Mouse (Mus musculus) gastrocnemius, adult 8-10 months (tissue): Measurements from ENCODE around the gene Etl4. TPM values are rescaled to one million over a fixed set of nuclear protein-coding genes. Genes with fewer than 3 reads are reported as not detected.

Experiments used
- DNase-seq, 2 experiments: peaks; one replicate each; pipeline ENCODE4 v3.0.0; 2022; ENCODE audit warnings: low spot score in 2 of 2
- total RNA-seq, 4 experiments: library from RNA; stranded (reverse); gene quantifications; 2 replicates each; pipeline ENCODE4 v1.2.4; 2022

Etl4 gene
- total RNA-seq, 4 experiments from 2014 or later, result 55.0 to 90.5 (median 65.9) TPM

GRCm38 (mm10) chr2:20689389-20689788 is 779.8 kb downstream of the Etl4 start:
- DNase-seq, result no peak

- DNase-seq, result no peak
Observed at GRCm38 (mm10) chr2:20692898-20693297, 783.3 kb downstream of the Etl4 start.

DNA sequence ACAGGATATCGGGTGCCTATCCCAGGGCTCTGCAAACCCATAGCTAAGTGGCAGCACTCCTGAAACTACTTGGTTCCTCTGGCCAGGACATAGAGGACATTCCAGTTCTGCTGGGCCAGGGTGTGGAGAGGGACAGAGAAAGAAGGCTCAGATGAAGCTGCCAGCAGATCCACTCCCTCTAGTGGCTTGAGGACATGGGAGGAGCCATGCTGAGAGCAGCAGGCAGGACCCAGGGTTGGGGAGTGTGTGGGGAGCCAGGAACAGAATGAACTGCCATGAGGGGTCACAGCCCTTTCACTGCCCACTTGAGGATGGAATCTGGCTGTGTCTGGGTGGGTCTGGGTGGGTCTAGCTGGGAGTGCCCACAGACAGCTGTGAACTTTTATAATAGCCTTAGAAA is 784.2 kb downstream of the Etl4 start:
- DNase-seq, result peak in 1 of 2 experiments; percentile 11

DNA sequence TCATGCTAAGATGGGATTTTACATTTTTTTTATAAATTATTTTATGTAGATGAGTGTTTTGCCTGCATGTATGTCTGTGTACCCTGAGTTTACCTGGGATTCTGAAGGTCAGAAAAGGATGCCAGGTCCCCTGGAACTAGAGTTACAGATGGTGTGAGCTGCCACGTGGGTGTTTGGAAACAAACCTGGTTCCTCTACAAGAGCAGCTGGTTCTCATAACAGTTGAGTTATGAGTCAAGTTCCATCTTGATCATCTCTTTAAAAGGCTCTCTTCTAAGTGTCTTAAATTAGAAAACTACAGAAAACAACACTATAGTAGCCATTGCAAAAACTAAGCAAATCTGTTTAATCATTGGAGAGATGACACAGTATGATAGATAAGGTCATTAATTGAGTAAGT is 788.1 kb downstream of the Etl4 start:
- DNase-seq, result no peak

- no peak for DNase-seq
Observed at GRCm38 (mm10) chr2:20705110-20705509, 795.5 kb downstream of the Etl4 start.

- DNase-seq, result no peak
Observed at GRCm38 (mm10) chr2:20710589-20710988, 801.0 kb downstream of the Etl4 start.

DNA sequence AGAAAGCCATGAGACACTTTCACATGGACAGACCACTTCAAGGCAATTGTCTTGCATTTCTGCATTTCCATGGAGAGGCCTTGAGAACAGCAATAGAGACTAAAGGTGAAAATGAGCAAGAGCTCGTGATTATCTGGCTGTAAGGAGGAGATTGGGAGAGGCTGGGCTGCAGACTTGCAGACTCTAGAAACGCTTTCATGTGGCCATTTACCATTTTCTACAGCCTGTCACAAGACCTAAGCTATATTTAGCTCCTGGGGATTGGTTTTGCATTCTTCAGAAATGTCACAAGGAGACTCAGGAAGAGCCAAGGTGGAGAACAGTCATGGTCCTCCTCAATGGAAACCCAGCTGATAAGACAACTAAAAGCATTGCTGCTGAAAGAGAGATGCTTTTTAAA is 801.4 kb downstream of the Etl4 start:
- DNase-seq, result no peak

- peak in 1 of 2 experiments; percentile 18 for DNase-seq
Observed at GRCm38 (mm10) chr2:20719105-20719504, 809.5 kb downstream of the Etl4 start.

GRCm38 (mm10) chr2:20721098-20721497 is 811.5 kb downstream of the Etl4 start:
- DNase-seq, result no peak

- no peak for DNase-seq
Observed at GRCm38 (mm10) chr2:20722165-20722991, 812.8 kb downstream of the Etl4 start.

GRCm38 (mm10) chr2:20723990-20724745 is 814.6 kb downstream of the Etl4 start:
- no peak for DNase-seq

- no peak for DNase-seq
Observed at GRCm38 (mm10) chr2:20726974-20727373, 817.4 kb downstream of the Etl4 start.

GRCm38 (mm10) chr2:20727752-20728438 is 818.3 kb downstream of the Etl4 start:
- no peak for DNase-seq

DNA sequence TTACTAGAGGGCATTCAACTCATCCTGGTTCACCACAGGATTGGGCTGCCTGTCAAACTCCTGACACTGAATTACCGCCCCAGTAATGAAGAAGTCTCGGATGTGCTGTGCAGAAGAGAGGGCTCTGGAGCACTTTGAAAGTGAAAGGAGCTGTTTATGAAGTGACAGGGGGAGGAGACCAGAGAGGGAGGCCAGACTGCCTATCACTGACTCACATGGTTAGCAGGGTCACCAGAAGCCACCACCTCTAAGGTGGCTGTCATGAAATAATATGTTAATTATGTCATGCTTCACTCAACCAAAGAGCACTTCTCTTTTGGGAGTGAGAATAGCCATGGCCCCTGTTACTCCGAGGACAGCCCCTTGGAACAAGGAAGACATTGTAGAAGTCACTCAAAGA is 825.9 kb downstream of the Etl4 start:
- no peak for DNase-seq

GRCm38 (mm10) chr2:20736324-20737015 is 826.9 kb downstream of the Etl4 start:
- no peak for DNase-seq

GRCm38 (mm10) chr2:20737112-20737808 is 827.7 kb downstream of the Etl4 start:
- no peak for DNase-seq

GRCm38 (mm10) chr2:20737837-20738236 is 828.3 kb downstream of the Etl4 start:
- DNase-seq, result no peak

DNA sequence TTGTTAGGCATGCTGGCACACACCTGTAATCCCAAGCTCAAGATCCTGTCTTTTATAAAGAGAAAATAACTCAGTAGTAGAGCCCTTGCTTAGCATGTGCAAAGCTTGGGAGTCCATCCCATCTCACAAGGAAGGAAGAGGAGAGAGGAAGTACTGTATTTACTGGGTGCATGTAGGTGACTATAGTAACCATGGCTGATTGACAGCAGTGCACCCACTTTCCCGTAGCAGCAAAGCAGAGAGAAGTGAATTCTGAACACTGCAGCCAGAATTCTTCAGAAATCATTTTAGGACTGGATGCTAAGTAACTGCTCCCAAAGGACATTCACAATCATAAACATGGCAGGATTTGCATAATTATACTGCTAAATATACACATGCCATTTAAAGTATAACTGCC is 838.1 kb downstream of the Etl4 start:
- DNase-seq, result no peak

- no peak for DNase-seq
Observed at GRCm38 (mm10) chr2:20748481-20748880, 838.9 kb downstream of the Etl4 start.

DNA sequence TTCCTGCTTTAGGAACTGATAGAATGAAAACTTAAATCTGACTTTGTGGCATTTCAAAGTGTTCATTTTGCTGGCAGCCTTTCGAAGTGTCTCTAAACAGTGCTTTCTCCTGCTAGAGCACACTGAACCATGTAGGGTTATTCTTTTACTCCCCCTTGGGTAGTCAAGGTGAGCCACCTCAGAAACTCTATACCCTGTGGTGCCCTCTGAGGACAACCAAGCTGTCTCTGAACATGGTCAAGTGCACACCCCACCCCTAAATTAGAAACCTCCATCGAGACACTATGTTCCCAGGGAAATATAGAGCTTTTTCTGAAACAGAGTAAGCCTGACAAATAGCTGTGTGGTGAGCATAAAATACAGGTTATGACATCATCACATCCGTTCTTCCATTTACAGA is 840.1 kb downstream of the Etl4 start:
- no peak for DNase-seq
